ENCODE assay signal across 7 mouse cellular contexts in the genomic region with DNA sequence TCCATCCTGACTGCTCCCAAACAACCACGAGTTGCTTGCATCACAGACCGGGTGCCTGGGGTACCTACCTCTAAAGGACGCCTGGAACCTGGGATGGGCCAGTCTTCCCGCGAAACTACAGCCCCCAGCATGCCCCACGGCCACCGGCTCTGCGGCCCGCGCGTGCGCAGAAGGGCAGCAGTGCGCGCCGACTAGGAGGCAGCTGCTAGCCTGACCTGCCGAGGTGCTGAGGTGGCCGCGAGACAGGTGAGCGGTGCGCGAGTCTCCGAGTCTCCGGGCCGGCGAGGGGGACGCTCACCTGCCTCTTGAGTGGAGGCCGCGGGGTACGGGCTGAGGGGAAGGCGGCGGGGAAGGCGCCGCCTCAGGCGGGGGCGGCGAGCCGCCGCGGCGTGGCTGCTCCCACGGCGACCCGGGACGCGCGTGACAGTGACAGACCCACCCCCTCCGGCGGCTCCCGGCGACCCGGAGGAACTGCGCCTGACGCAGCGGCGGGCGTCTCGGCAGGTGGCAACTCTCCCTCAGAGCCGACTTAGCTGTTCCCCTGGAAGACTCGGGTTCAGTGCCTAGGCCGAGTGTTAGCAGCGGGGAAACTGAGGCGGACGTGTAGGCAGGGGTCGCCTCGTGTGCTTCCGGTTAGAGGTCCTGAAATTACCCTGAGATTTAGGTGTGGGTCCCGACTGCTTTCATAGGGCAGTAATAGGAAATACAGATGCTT. TPM values are rescaled to one million over a fixed set of nuclear protein-coding genes. Genes with fewer than 3 reads are reported as not detected.
DNase-seq lines count a peak whose midpoint lies in the region; ATAC-seq lines count a peak whose summit lies in the region.

Gene Sgsm3, plus strand, starts transcription at position 146 of the 715 bp plus-strand sequence.

- H3K4me1 ChIP-seq in embryonic facial prominence, embryonic 10.5 days = peaks cover 14% of the 10 kb centered on the region
- H3K4me1 ChIP-seq in limb, embryonic 10.5 days = peaks cover 6% of the 10 kb centered on the region
- peaks cover 17% of the 10 kb centered on the region for H3K4me1 ChIP-seq in midbrain, embryonic 13.5 days (replicated peaks)

- no peaks in the 10 kb centered on the region for H3K27me3 ChIP-seq in embryonic facial prominence, embryonic 10.5 days (replicated peaks; ENCODE audit: low read depth, poor library complexity, severe bottlenecking)
- H3K27me3 ChIP-seq in limb, embryonic 10.5 days (ENCODE audit: low read depth, poor library complexity, severe bottlenecking) = 0 out of 2 replicates have a peak, but pooled peaks cover 4% of the 10 kb centered on the region
- no peaks in the 10 kb centered on the region for H3K27me3 ChIP-seq in midbrain, embryonic 13.5 days

- H3K4me2 ChIP-seq in midbrain, embryonic 13.5 days (replicated peaks) = peak within 1 kb of the TSS; percentile 80

- H3K27ac ChIP-seq in embryonic facial prominence, embryonic 10.5 days (replicated peaks) = peak within 1 kb of the TSS; percentile 83
- H3K27ac ChIP-seq in limb, embryonic 10.5 days = peak within 1 kb of the TSS; percentile 83
- H3K27ac ChIP-seq in midbrain, embryonic 13.5 days = peak within 1 kb of the TSS; percentile 56

- under 1% methylated on average over 67 of the region's 67 CpGs for WGBS in embryonic facial prominence, embryonic 10.5 days
- under 1% methylated on average over 67 of the region's 67 CpGs for WGBS in limb, embryonic 10.5 days
- under 1% methylated on average over 60 of the region's 67 CpGs for WGBS in midbrain, embryonic 13.5 days

- H3K36me3 ChIP-seq in embryonic facial prominence, embryonic 10.5 days (replicated peaks) = no peaks in the 10 kb centered on the region
- no peaks in the 10 kb centered on the region for H3K36me3 ChIP-seq in limb, embryonic 10.5 days
- no peaks in the 10 kb centered on the region for H3K36me3 ChIP-seq in midbrain, embryonic 13.5 days

- peak within 1 kb of the TSS; percentile 85 for H3K9ac ChIP-seq in midbrain, embryonic 13.5 days (replicated peaks)

- no peaks in the 10 kb centered on the region for H3K9me3 ChIP-seq in embryonic facial prominence, embryonic 10.5 days
- H3K9me3 ChIP-seq in limb, embryonic 10.5 days (replicated peaks) = no peaks in the 10 kb centered on the region
- no peaks in the 10 kb centered on the region for H3K9me3 ChIP-seq in midbrain, embryonic 13.5 days

- peak; percentile 93 for ATAC-seq in granulocyte monocyte progenitor cell, adult 5-6 weeks (replicated peaks; ENCODE audit: poor library complexity, severe bottlenecking)
- ATAC-seq in midbrain, embryonic 13.5 days = peak; percentile 97

- DNase-seq in adrenal gland, postnatal 10 days = peak; percentile 92
- peak; percentile 91 for DNase-seq in embryonic facial prominence, embryonic 10.5 days (ENCODE audit: low spot score)
- peak; percentile 86 for DNase-seq in kidney, adult 11 months
- DNase-seq in limb, embryonic 10.5 days (ENCODE audit: low spot score) = peak; percentile 91
- peak; percentile 75 for DNase-seq in spleen, adult 12 weeks (ENCODE audit: low spot score)

- H3K4me3 ChIP-seq in embryonic facial prominence, embryonic 10.5 days = peak within 1 kb of the TSS; percentile 93
- H3K4me3 ChIP-seq in limb, embryonic 10.5 days = peak within 1 kb of the TSS; percentile 90
- peak within 1 kb of the TSS; percentile 88 for H3K4me3 ChIP-seq in midbrain, embryonic 13.5 days (replicated peaks)

RNA-seq across cellular contexts. Expression of gene Sgsm3, which starts in this region (rescaled TPM):
- 10 to 100 TPM; 15.2 to 20.7 TPM for total RNA-seq in adrenal gland, postnatal 10 days (2021)
- 30.8 and 32.0 TPM in 2 replicates for polyA plus RNA-seq in embryonic facial prominence, embryonic 10.5 days (2016; fragmentation: Nextera tagmentation; extraction: Ambion mirVana)
- total RNA-seq in granulocyte monocyte progenitor cell, adult 5-6 weeks (2014; fragmentation: Nextera tagmentation) = 2.8 and 9.3 TPM in 2 replicates
- total RNA-seq in granulocyte monocyte progenitor cell, adult 5-6 weeks (2017) = 10.1 and 19.3 TPM in 2 replicates
- polyA plus RNA-seq in limb, embryonic 10.5 days (2016; fragmentation: Nextera tagmentation; extraction: Ambion mirVana) = 26.2 and 29.1 TPM in 2 replicates
- polyA plus RNA-seq in midbrain, embryonic 13.5 days (2015; fragmentation: Nextera tagmentation; extraction: Ambion mirVana) = 49.4 and 52.5 TPM in 2 replicates

Comparison
In these comparisons a context has a peak if more than half of its experiments do, and no peak if none do; other contexts are left out.
1. Peak in every context shown above with its lines: DNase-seq, ATAC-seq, H3K4me3 ChIP-seq and H3K27ac ChIP-seq.